14 mouse cellular contexts compared by ENCODE assay signal in genomic region chr1:90333676-90334430, GRCm38 (mm10).
DNase-seq lines count a peak whose midpoint lies in the region; ATAC-seq lines count a peak whose summit lies in the region.
"Had no signal": no experiment of that assay in that cellular context is flagged by ENCODE, and none has a peak within 500 bp of the region (broad histone marks: within the 10 kb centered on the region; RNA-seq: fewer than 3 reads in every experiment).

No protein-coding gene starts in this region.

- no peak overlapping the region for H3K4me2 ChIP-seq in kidney, embryonic 14.5 days (replicated peaks; ENCODE audit: low read depth, low read length)
- H3K4me2 ChIP-seq: midbrain, embryonic 13.5 days had no signal

- 51% methylated on average over 6 of the region's 6 CpGs for WGBS in kidney, embryonic 14.5 days

- no peak overlapping the region for H3K4me3 ChIP-seq in kidney, embryonic 14.5 days (ENCODE audit: low read length)
- H3K4me3 ChIP-seq: midbrain, embryonic 13.5 days had no signal

- ATAC-seq in kidney, embryonic 14.5 days (ENCODE audit: low FRiP score, low TSS enrichment) = no peak
- ATAC-seq: CD4-positive, CD25-positive, alpha-beta regulatory T cell, adult 4 months; forebrain, embryonic 14.5 days; midbrain, embryonic 13.5 days had no signal

- H3K27ac ChIP-seq in kidney, embryonic 14.5 days (ENCODE audit: low read depth, low read length) = peak overlapping the region; percentile 43; the same call in 1 of the 2 replicates
- H3K27ac ChIP-seq: midbrain, embryonic 13.5 days had no signal

- H3K27me3 ChIP-seq in kidney, embryonic 14.5 days (ENCODE audit: control insufficient read depth, insufficient read depth, low read length) = no peaks in the 10 kb centered on the region

- H3K9ac ChIP-seq in kidney, embryonic 14.5 days (ENCODE audit: low read depth, low read length) = no peak overlapping the region
- H3K9ac ChIP-seq: midbrain, embryonic 13.5 days had no signal

- no peaks in the 10 kb centered on the region for H3K9me3 ChIP-seq in kidney, embryonic 14.5 days (ENCODE audit: control insufficient read depth, low read length)
- H3K9me3 ChIP-seq: midbrain, embryonic 13.5 days had no signal

- H3K4me1 ChIP-seq in kidney, embryonic 14.5 days (ENCODE audit: control insufficient read depth, insufficient read depth, low read length) = peaks cover 17% of the 10 kb centered on the region

- H3K36me3 ChIP-seq in kidney, embryonic 14.5 days (ENCODE audit: control insufficient read depth, insufficient read depth, low read length) = no peaks in the 10 kb centered on the region
- H3K36me3 ChIP-seq: midbrain, embryonic 13.5 days had no signal

- DNase-seq in kidney, adult 11 months = no peak
- DNase-seq in adipocyte (ENCODE audit: low spot score) = peak; percentile 22
- peak; percentile 53 for DNase-seq in adrenal gland, postnatal 14 days
- peak; percentile 24 for DNase-seq in heart, postnatal 4 days
- no peak for DNase-seq in natural killer cell, adult 2 months (ENCODE audit: low spot score in 2 of 2)
- DNase-seq in testis, postnatal 10 days (ENCODE audit: low spot score) = no peak
- DNase-seq: cerebellum, adult 2 months; lung, postnatal 4 days; right cerebral cortex, postnatal 25 days; thymus, adult 2 months had no signal

Comparison
In these comparisons a context has a peak if more than half of its experiments do, and no peak if none do; other contexts are left out.
1. DNase-seq: peak in adipocyte (single experiment), adrenal gland, postnatal 14 days (single experiment) and heart, postnatal 4 days (single experiment); none in kidney, adult 11 months (single experiment), natural killer cell, adult 2 months (0 of 2) and testis, postnatal 10 days (single experiment).